ENCODE assay signal across 23 mouse cellular contexts in genomic region chr4:87715212-87715933, GRCm38 (mm10).
"Had no signal": no experiment of that assay in that cellular context is flagged by ENCODE, and none has a peak within 500 bp of the region (broad histone marks: within the 10 kb centered on the region; RNA-seq: fewer than 3 reads in every experiment).

No protein-coding gene starts in this region.

- H3K4me1 ChIP-seq: heart, embryonic 12.5 days; limb, embryonic 13.5 days; limb, embryonic 15.5 days; liver, embryonic 12.5 days had no signal

- H3K9ac ChIP-seq: heart, embryonic 12.5 days; hindbrain, embryonic 13.5 days; hindbrain, embryonic 15.5 days; kidney, embryonic 15.5 days; limb, embryonic 13.5 days; limb, embryonic 15.5 days; liver, embryonic 12.5 days had no signal

- H3K4me2 ChIP-seq: heart, embryonic 12.5 days; hindbrain, embryonic 13.5 days; hindbrain, embryonic 15.5 days; kidney, embryonic 15.5 days; limb, embryonic 13.5 days; limb, embryonic 15.5 days; liver, embryonic 12.5 days had no signal

- H3K36me3 ChIP-seq: heart, embryonic 10.5 days; heart, embryonic 12.5 days; hindbrain, embryonic 13.5 days; hindbrain, embryonic 15.5 days; kidney, embryonic 15.5 days; limb, embryonic 13.5 days; limb, embryonic 15.5 days; liver, embryonic 12.5 days had no signal

- ATAC-seq: hindbrain, postnatal 0 days; intestine, embryonic 16.5 days; liver, embryonic 12.5 days had no signal

- H3K27ac ChIP-seq: heart, embryonic 10.5 days; hindbrain, embryonic 13.5 days; hindbrain, embryonic 15.5 days; hindbrain, postnatal 0 days; kidney, embryonic 15.5 days; kidney, postnatal 0 days; limb, embryonic 13.5 days; limb, embryonic 15.5 days; liver, embryonic 12.5 days had no signal

- H3K9me3 ChIP-seq: heart, embryonic 10.5 days; heart, embryonic 12.5 days; hindbrain, embryonic 13.5 days; hindbrain, embryonic 15.5 days; kidney, embryonic 15.5 days; limb, embryonic 13.5 days; limb, embryonic 15.5 days; liver, embryonic 12.5 days had no signal

- H3K4me3 ChIP-seq: heart, embryonic 10.5 days; heart, embryonic 12.5 days; hindbrain, embryonic 13.5 days; hindbrain, embryonic 15.5 days; kidney, embryonic 15.5 days; limb, embryonic 13.5 days; limb, embryonic 15.5 days; liver, embryonic 12.5 days had no signal

- H3K27me3 ChIP-seq: heart, embryonic 12.5 days; hindbrain, embryonic 15.5 days; kidney, embryonic 15.5 days; liver, embryonic 12.5 days had no signal

- DNase-seq: gastrocnemius, postnatal 14 days; gastrocnemius, postnatal 36 days; heart, adult 18-20 months; heart, postnatal 10 days; kidney, adult 11 months; kidney, adult 2 months; kidney, adult 9 months; kidney, postnatal 14 days; kidney, postnatal 36 days; layer of hippocampus, adult 9-11 months; layer of hippocampus, postnatal 36 days; left cerebral cortex, postnatal 4 days had no signal
